Mouse (Mus musculus) ovary, adult 10 weeks (tissue): Measurements from ENCODE around the gene Esf1. TPM values are rescaled to one million over a fixed set of nuclear protein-coding genes. Genes with fewer than 3 reads are reported as not detected.

Source experiments
- polyA plus RNA-seq: library from polyadenylated mRNA; stranded (reverse); fragments of 350-450 nt; fragmentation: Illumina TruSeq; extraction: RNeasy Lipid Tissue Mini Kit (QIAGEN cat#74804); gene quantifications from one replicate; pipeline ENCODE4 v1.2.3, GENCODE M21; 2014

The Esf1 gene
- polyA plus RNA-seq = 92.2 TPM

GRCm38 (mm10) chr2:140170127-140170802, at the start of gene Esf1, which contains the start of gene Ndufaf5:
TSS of gene Esf1 (minus strand) at chr2:140170564.
TSS of gene Ndufaf5 (plus strand) at chr2:140170649.

GRCm38 (mm10) chr2:140151743-140152142, 18.6 kb downstream of the Esf1 start, which contains the start of gene Gm17374:
TSS of gene Gm17374 (plus strand) at chr2:140152043.

Other genes with a start within 250 kb of the Esf1 start
- 20.4 TPM for gene Tasp1, start 103.8 kb downstream of the Esf1 start, polyA plus RNA-seq
- not detected for gene Gm17374, start 18.5 kb downstream of the Esf1 start, polyA plus RNA-seq
- gene Ndufaf5, start 85 bp upstream of the Esf1 start, polyA plus RNA-seq = 24.6 TPM
- gene Sel1l2, start 219.1 kb upstream of the Esf1 start, polyA plus RNA-seq = not detected
- gene Macrod2, start 224.7 kb upstream of the Esf1 start, polyA plus RNA-seq = 26.1 TPM